In the genomic region with DNA sequence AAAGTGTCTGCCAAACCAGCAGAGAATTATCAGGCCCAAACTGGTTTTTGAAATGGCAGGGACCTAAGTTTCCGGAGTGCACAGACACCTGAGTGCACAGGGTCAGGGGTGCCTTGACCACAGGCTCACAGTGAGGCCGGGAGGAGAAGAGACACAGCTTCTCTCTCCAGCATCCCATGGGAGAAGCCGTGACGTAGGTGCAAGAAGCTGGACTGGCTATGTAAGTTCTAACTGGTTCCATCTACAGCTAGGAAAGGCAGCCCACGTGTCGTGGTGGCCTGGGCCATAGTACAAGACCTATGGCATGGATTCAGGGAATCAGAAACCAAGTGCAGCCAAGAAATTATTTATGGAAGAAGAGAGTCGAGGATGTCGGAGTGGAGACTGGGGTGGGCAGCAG, we compare ENCODE assay signal across 17 mouse cellular contexts. TPM values are rescaled to one million over a fixed set of nuclear protein-coding genes. Genes with fewer than 3 reads are reported as not detected.
A peak's percentile ranks its signal among the peaks of the same experiment; 100 is the strongest.
DNase-seq lines count a peak whose midpoint lies in the region; ATAC-seq and TF ChIP-seq lines count a peak whose summit lies in the region.
"Had no signal": no experiment of that assay in that cellular context is flagged by ENCODE, and none has a peak within 500 bp of the region (broad histone marks: within the 10 kb centered on the region; RNA-seq: fewer than 3 reads in every experiment).

No protein-coding gene starts in this region.

- no peak overlapping the region for H3K9ac ChIP-seq in heart, embryonic 12.5 days
- H3K9ac ChIP-seq in heart, embryonic 11.5 days (ENCODE audit: low read depth, low read length): no peak overlapping the region
- no peak overlapping the region for H3K9ac ChIP-seq in liver, adult 2 months (ENCODE audit: low read depth, low read length)
- no peak overlapping the region; the same call in 1 of the 2 replicates for H3K9ac ChIP-seq in liver, postnatal 0 days (replicated peaks)
- H3K9ac ChIP-seq: embryonic facial prominence, embryonic 13.5 days; hindbrain, embryonic 12.5 days had no signal

- TF ChIP-seq EP300 in liver, postnatal 0 days (IDR thresholded peaks at IDR 0.05; ENCODE audit: low read depth): no peak

- no peak for TF ChIP-seq CTCF in gastrocnemius, adult 2 months (IDR thresholded peaks at IDR 0.05)
- no peak for TF ChIP-seq CTCF in liver, adult 2 months (IDR thresholded peaks at IDR 0.05; ENCODE audit: low read depth, low read length)
- no peak for TF ChIP-seq CTCF in liver, postnatal 0 days (IDR thresholded peaks at IDR 0.05; ENCODE audit: low read depth)

- H3K4me3 ChIP-seq in gastrocnemius, adult 2 months: peak overlapping the region; percentile 34; the same call in 1 of the 2 replicates
- H3K4me3 ChIP-seq in heart, embryonic 12.5 days: no peak overlapping the region
- no peak overlapping the region for H3K4me3 ChIP-seq in heart, embryonic 11.5 days (ENCODE audit: low read depth, low read length)
- no peak overlapping the region for H3K4me3 ChIP-seq in liver, adult 2 months (ENCODE audit: insufficient read depth, low read depth, low read length)
- no peak overlapping the region for H3K4me3 ChIP-seq in liver, postnatal 0 days (ENCODE audit: low read depth, low read length)
- H3K4me3 ChIP-seq: embryonic facial prominence, embryonic 13.5 days; hindbrain, embryonic 12.5 days had no signal

- H3K4me2 ChIP-seq in heart, embryonic 12.5 days: 0 out of 2 replicates have a peak overlapping the region, but pooled peaks have one; percentile 14
- H3K4me2 ChIP-seq in heart, embryonic 11.5 days: no peak overlapping the region
- no peak overlapping the region for H3K4me2 ChIP-seq in liver, postnatal 0 days (ENCODE audit: low read depth, low read length)
- H3K4me2 ChIP-seq: embryonic facial prominence, embryonic 13.5 days; hindbrain, embryonic 12.5 days had no signal

- no peak overlapping the region for H3K27ac ChIP-seq in gastrocnemius, adult 2 months
- H3K27ac ChIP-seq in heart, embryonic 12.5 days (ENCODE audit: poor library complexity, severe bottlenecking): no peak overlapping the region
- H3K27ac ChIP-seq in heart, embryonic 11.5 days (ENCODE audit: low read depth, low read length): no peak overlapping the region
- H3K27ac ChIP-seq in liver, adult 2 months (replicated peaks; ENCODE audit: insufficient read depth, low read depth, low read length): no peak overlapping the region
- H3K27ac ChIP-seq in liver, postnatal 0 days (ENCODE audit: low read depth): no peak overlapping the region
- H3K27ac ChIP-seq: embryonic facial prominence, embryonic 13.5 days; hindbrain, embryonic 12.5 days had no signal

- WGBS in heart, embryonic 12.5 days: 70% methylated on average over 8 of the region's 8 CpGs
- WGBS in heart, embryonic 11.5 days (ENCODE audit: insufficient replicate concordance): 73% methylated on average over 8 of the region's 8 CpGs
- WGBS in liver, adult 2 months: 34% methylated on average over 8 of the region's 8 CpGs
- WGBS in liver, postnatal 0 days (ENCODE audit: insufficient replicate concordance): 70% methylated on average over 8 of the region's 8 CpGs

- intact Hi-C loops in gastrocnemius, adult 2 months (cut with DNase I): no loop called here

- H3K27me3 ChIP-seq in heart, embryonic 12.5 days (replicated peaks): no peaks in the 10 kb centered on the region
- peaks cover 4% of the 10 kb centered on the region; the same call in 1 of the 2 replicates for H3K27me3 ChIP-seq in heart, embryonic 11.5 days (ENCODE audit: control insufficient read depth, insufficient read depth, low read length)
- H3K27me3 ChIP-seq in liver, adult 2 months (ENCODE audit: control insufficient read depth, insufficient read depth, low read length): no peaks in the 10 kb centered on the region
- peaks cover 13% of the 10 kb centered on the region for H3K27me3 ChIP-seq in liver, postnatal 0 days (ENCODE audit: insufficient read depth, low read length)

- peak; percentile 32 for DNase-seq in gastrocnemius, adult 2 months
- no peak for DNase-seq in gastrocnemius, adult 8-10 months (ENCODE audit: low spot score in 2 of 2)
- DNase-seq in liver, adult 2 months (ENCODE audit: extremely low read depth, low read depth, low spot score): peak; percentile 44
- no peak for DNase-seq in liver, postnatal 0 days
- DNase-seq in c-Kit-positive CD71-positive TER-119-positive erythroid progenitor cells, embryonic 14.5 days (ENCODE audit: low spot score): no peak
- DNase-seq: adrenal gland, postnatal 10 days; cerebellum, adult 11-12 months; cerebellum, adult 9-10 months; cerebellum, postnatal 25 days; gastrocnemius, postnatal 10 days had no signal

- ATAC-seq in heart, embryonic 12.5 days (ENCODE audit: insufficient number of reproducible peaks, low FRiP score): no peak
- ATAC-seq in heart, embryonic 11.5 days (replicated peaks; ENCODE audit: insufficient number of reproducible peaks, low FRiP score, low TSS enrichment): no peak
- ATAC-seq in liver, postnatal 0 days: no peak
- ATAC-seq: forebrain, embryonic 14.5 days; intestine, embryonic 16.5 days had no signal

- no peaks in the 10 kb centered on the region for H3K36me3 ChIP-seq in heart, embryonic 12.5 days
- H3K36me3 ChIP-seq in heart, embryonic 11.5 days (ENCODE audit: control insufficient read depth, insufficient read depth, low read length): no peaks in the 10 kb centered on the region
- H3K36me3 ChIP-seq in liver, adult 2 months (ENCODE audit: control insufficient read depth, insufficient read depth, low read length): no peaks in the 10 kb centered on the region; the same call in 1 of the 2 replicates
- no peaks in the 10 kb centered on the region for H3K36me3 ChIP-seq in liver, postnatal 0 days (replicated peaks; ENCODE audit: insufficient read depth, low read length)
- H3K36me3 ChIP-seq: embryonic facial prominence, embryonic 13.5 days; hindbrain, embryonic 12.5 days had no signal

- H3K4me1 ChIP-seq in heart, embryonic 12.5 days (replicated peaks): peaks cover 57% of the 10 kb centered on the region
- H3K4me1 ChIP-seq in heart, embryonic 11.5 days (ENCODE audit: control insufficient read depth, insufficient read depth, low read length): peaks cover 8% of the 10 kb centered on the region; the same call in 1 of the 2 replicates
- H3K4me1 ChIP-seq in liver, adult 2 months (ENCODE audit: control insufficient read depth, insufficient read depth, low read length): peaks cover 44% of the 10 kb centered on the region
- peaks cover 29% of the 10 kb centered on the region for H3K4me1 ChIP-seq in liver, postnatal 0 days (ENCODE audit: insufficient read depth)

- no peaks in the 10 kb centered on the region for H3K9me3 ChIP-seq in heart, embryonic 12.5 days (replicated peaks)
- no peaks in the 10 kb centered on the region for H3K9me3 ChIP-seq in heart, embryonic 11.5 days (replicated peaks; ENCODE audit: control insufficient read depth, low read length)
- H3K9me3 ChIP-seq in liver, postnatal 0 days (ENCODE audit: low read length): no peaks in the 10 kb centered on the region
- H3K9me3 ChIP-seq: embryonic facial prominence, embryonic 13.5 days; hindbrain, embryonic 12.5 days had no signal

- H3K79me2 ChIP-seq in liver, adult 2 months (ENCODE audit: control insufficient read depth, insufficient read depth, low read length): peaks cover 45% of the 10 kb centered on the region

- TF ChIP-seq POLR2A in liver, adult 2 months (IDR thresholded peaks at IDR 0.05; ENCODE audit: extremely low read depth, insufficient read depth, low read length): no peak

RNA-seq across cellular contexts. Expression of gene Pxdc1, which starts 6.1 kb away (rescaled TPM):
- total RNA-seq in gastrocnemius, adult 2 months (2021): 1 to 10 TPM; 3.6 to 8.6 TPM
- 1 to 10 TPM; 3.2 to 5.4 (median 5.1) TPM for total RNA-seq in gastrocnemius, adult 8-10 months (2022)
- polyA plus RNA-seq in heart, embryonic 12.5 days (2016; fragmentation: Nextera tagmentation; extraction: Ambion mirVana): 23.8 and 27.1 TPM in 2 replicates
- 14.4 and 16.6 TPM in 2 replicates for polyA plus RNA-seq in heart, embryonic 11.5 days (2014; fragmentation: Nextera tagmentation; extraction: Ambion mirVana)
- 107 and 108 TPM in 2 replicates for total RNA-seq in liver, adult 2 months (2014; rRNA removed)
- polyA plus RNA-seq in liver, adult 2 months (2012; rRNA removed): 93.8 and 94.1 TPM in 2 replicates
- 24.8 and 27.7 TPM in 2 replicates for polyA plus RNA-seq in liver, postnatal 0 days (2015; fragmentation: Nextera tagmentation; extraction: Ambion mirVana)
- total RNA-seq: MEL had no signal

Comparison
In these comparisons a context has a peak if more than half of its experiments do, and no peak if none do; other contexts are left out.
1. DNase-seq: peak in gastrocnemius, adult 2 months (single experiment) and liver, adult 2 months (single experiment); none in gastrocnemius, adult 8-10 months (0 of 2), liver, postnatal 0 days (single experiment) and c-Kit-positive CD71-positive TER-119-positive erythroid progenitor cells, embryonic 14.5 days (single experiment).